Mouse (Mus musculus): ENCODE data around the gene Accsl. TPM values are rescaled to one million over a fixed set of nuclear protein-coding genes. Genes with fewer than 3 reads are reported as not detected.

Gene Accsl
- total and polyA plus RNA-seq, 3 experiments, result 0.30 to 0.63 TPM; not detected in 1

DNA sequence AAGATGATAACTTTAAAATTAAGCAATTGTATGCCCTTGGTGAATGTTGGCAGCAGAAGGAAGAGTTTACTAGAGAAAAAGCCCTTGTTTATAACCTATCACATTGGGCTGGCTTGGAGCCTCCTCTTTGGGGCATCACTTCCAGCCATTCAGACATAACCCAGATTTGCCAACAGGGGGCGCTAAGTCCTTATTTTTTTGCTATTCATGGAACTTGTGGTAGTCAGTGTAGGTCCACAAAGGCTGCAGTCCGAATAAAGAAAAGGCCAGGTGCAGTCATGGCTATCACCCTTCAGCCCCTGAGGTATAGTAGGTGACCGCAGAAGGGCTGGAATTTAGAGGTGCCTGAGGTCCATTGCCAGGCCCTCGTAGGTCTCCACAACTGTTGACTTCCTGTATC, 1.9 kb upstream of the Accsl start:
- TF ChIP-seq ZKSCAN1 (IDR thresholded peaks at IDR 0.05; ENCODE audit: borderline replicate concordance, low read depth, low read length) (no peak), RCOR1 (conservative IDR thresholded peaks at IDR 0.05; ENCODE audit: low read depth, low read length) (no peak), SMC3 (IDR thresholded peaks at IDR 0.05; ENCODE audit: low read depth, low read length) (peak; percentile 78), ZC3H11A (IDR thresholded peaks at IDR 0.05; ENCODE audit: low read depth, low read length) (peak; percentile 44), CTCF (conservative IDR thresholded peaks at IDR 0.05 in 1 of 2, IDR thresholded peaks at IDR 0.05 in 1 of 2; ENCODE audit: low read depth in 2 of 2, low read length in 2 of 2) (peak; percentile 58 to 86), MEF2A (IDR thresholded peaks at IDR 0.05; ENCODE audit: borderline replicate concordance, low read depth, low read length) (no peak), MAX (IDR thresholded peaks at IDR 0.05; ENCODE audit: low read length) (no peak), E2F4 (IDR thresholded peaks at IDR 0.05; ENCODE audit: insufficient replicate concordance, low read depth, low read length) (no peak), MAZ (IDR thresholded peaks at IDR 0.05; ENCODE audit: low read depth, low read length) (0 out of 2 replicates have a peak, but pooled peaks have one; percentile 25), IRF4 (IDR thresholded peaks at IDR 0.05; ENCODE audit: low read depth, low read length) (peak; percentile 26; the same call in 1 of the 2 replicates), PAX5 (IDR thresholded peaks at IDR 0.05; ENCODE audit: low read length) (no peak), GABPA (IDR thresholded peaks at IDR 0.05; ENCODE audit: insufficient replicate concordance, low read depth, low read length) (no peak), KAT2A (IDR thresholded peaks at IDR 0.05; ENCODE audit: insufficient replicate concordance, low read length) (no peak), RAD21 (IDR thresholded peaks at IDR 0.05; ENCODE audit: low read depth, low read length) (peak; percentile 88), SIN3A (IDR thresholded peaks at IDR 0.05; ENCODE audit: low read length) (no peak), MYC (IDR thresholded peaks at IDR 0.05; ENCODE audit: low read depth, low read length) (0 out of 2 replicates have a peak, but pooled peaks have one; percentile 37), USF1 (IDR thresholded peaks at IDR 0.05; ENCODE audit: low read depth, low read length) (no peak), MXI1 (IDR thresholded peaks at IDR 0.05; ENCODE audit: low read depth, low read length) (0 out of 2 replicates have a peak, but pooled peaks have one; percentile 27), ETS1 (conservative IDR thresholded peaks at IDR 0.05; ENCODE audit: low read depth, low read length) (no peak), POLR2A (IDR thresholded peaks at IDR 0.05; ENCODE audit: low read depth, low read length) (no peak)
- no peak overlapping the region for H3K9ac ChIP-seq (ENCODE audit: insufficient read depth, low read depth)
- in situ Hi-C loops (cut with MboI; ENCODE audit: low pct_ligation_motif_present, low pct_unique_long_range_greater_than_20kb, low sequenced_read_pairs), result loop anchor here (25.0 kb wide), 1 partner anchor 416 kb away; no protein-coding TSS in a partner anchor
- H3K4me1 ChIP-seq (ENCODE audit: control insufficient read depth in 1 of 2, insufficient read depth in 2 of 2), result peaks cover 19 to 22% of the 10 kb centered on the region in 2 experiments
- no peak overlapping the region for H3K27ac ChIP-seq (ENCODE audit: insufficient read depth, low read depth)
- dilution Hi-C loops (cut with MboI; ENCODE audit: extremely low pct_ligation_motif_present, extremely low pct_unique_long_range_greater_than_20kb, low sequenced_read_pairs), result no loop called here
- H3K9me3 ChIP-seq (replicated peaks; ENCODE audit: low read length), result no peaks in the 10 kb centered on the region
- peak; percentile 77 for DNase-seq (ENCODE audit: extremely low read depth)
- no peak overlapping the region for H3K4me3 ChIP-seq (replicated peaks in 1 of 3; ENCODE audit: low read depth in 2 of 3, low read length in 2 of 3, poor library complexity in 1 of 3)
- no peaks in the 10 kb centered on the region for H3K36me3 ChIP-seq (replicated peaks in 1 of 2; ENCODE audit: control insufficient read depth in 1 of 2, insufficient read depth in 1 of 2, low read length in 1 of 2)
- H3K79me2 ChIP-seq (replicated peaks; ENCODE audit: control insufficient read depth, extremely low read depth, insufficient read depth, poor library complexity, severe bottlenecking), result no peaks in the 10 kb centered on the region
- no peak overlapping the region for H3K4me2 ChIP-seq (ENCODE audit: insufficient read depth, low read depth, poor library complexity, severe bottlenecking)
- H3K27me3 ChIP-seq (replicated peaks), result peaks cover 6% of the 10 kb centered on the region

DNA sequence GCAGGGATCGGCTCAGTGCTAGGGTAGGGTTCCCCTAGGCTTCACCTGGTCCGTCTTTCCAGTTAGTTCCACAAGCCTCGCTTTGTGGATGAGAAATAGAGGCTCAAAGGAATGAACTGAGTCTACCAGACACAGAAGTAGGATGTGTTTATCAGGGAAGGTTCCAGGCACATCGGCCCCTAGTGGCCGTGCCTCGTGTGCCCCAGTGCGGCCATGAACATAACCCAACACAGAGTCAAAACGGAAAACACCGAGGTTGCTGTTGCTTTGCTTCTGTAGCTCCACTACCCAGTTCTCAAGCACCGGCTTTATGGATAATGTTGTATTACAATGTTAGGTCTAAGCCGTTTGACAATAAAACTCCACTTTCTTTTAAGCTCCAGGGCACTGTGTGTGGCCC, 391 bp downstream of the Accsl start:
- Histone ChIP-seq H3K79me2 (replicated peaks; ENCODE audit: control insufficient read depth, extremely low read depth, insufficient read depth, poor library complexity, severe bottlenecking) (no peaks in the 10 kb centered on the region), H3K27ac (ENCODE audit: insufficient read depth, low read depth) (no peak overlapping the region), H3K36me3 (replicated peaks in 1 of 2; ENCODE audit: control insufficient read depth in 1 of 2, insufficient read depth in 1 of 2, low read length in 1 of 2) (no peaks in the 10 kb centered on the region), H3K4me1 (ENCODE audit: control insufficient read depth in 1 of 2, insufficient read depth in 2 of 2) (peaks cover 7 to 10% of the 10 kb centered on the region in 2 experiments; a peak in 3 of 4 replicates), H3K9me3 (replicated peaks; ENCODE audit: low read length) (no peaks in the 10 kb centered on the region), H3K9ac (ENCODE audit: insufficient read depth, low read depth) (no peak overlapping the region), H3K4me3 (replicated peaks in 1 of 3; ENCODE audit: low read depth in 2 of 3, low read length in 2 of 3, poor library complexity in 1 of 3) (no peak overlapping the region), H3K4me2 (ENCODE audit: insufficient read depth, low read depth, poor library complexity, severe bottlenecking) (no peak overlapping the region), H3K27me3 (replicated peaks) (peaks cover 6% of the 10 kb centered on the region)
- in situ Hi-C loops (cut with MboI; ENCODE audit: low pct_ligation_motif_present, low pct_unique_long_range_greater_than_20kb, low sequenced_read_pairs) (loop anchor here (25.0 kb wide), 1 partner anchor 419 kb away; no protein-coding TSS in a partner anchor), dilution Hi-C loops (cut with MboI; ENCODE audit: extremely low pct_ligation_motif_present, extremely low pct_unique_long_range_greater_than_20kb, low sequenced_read_pairs) (no loop called here)
- peak; percentile 10; a peak in 1 of 4 replicates for TF ChIP-seq CTCF (conservative IDR thresholded peaks at IDR 0.05 in 1 of 2, IDR thresholded peaks at IDR 0.05 in 1 of 2; ENCODE audit: low read depth in 2 of 2, low read length in 2 of 2)
- TF ChIP-seq MEF2A (IDR thresholded peaks at IDR 0.05; ENCODE audit: borderline replicate concordance, low read depth, low read length), result no peak
- DNase-seq (ENCODE audit: extremely low read depth), result no peak
